Mouse (Mus musculus) kidney, adult 2 months (tissue): ENCODE measurements at regions not wholly inside any gene's neighbourhood (a gene's known extent, or its start where the extent isn't known, plus 50 kb on each side); places are given as distances from the start of the nearest gene placed in this dataset.
A peak's percentile ranks its signal among the peaks of the same experiment; 100 is the strongest.

Source experiments
- DNase-seq: peaks from one replicate; pipeline ENCODE4 v3.0.0; 2021
- H3K27ac ChIP-seq: fragments of 200-500 bp; 2 replicates; pipeline ENCODE4 v1.5.1; 2012; ENCODE audit warnings: low read depth, low read length, control low read depth, inconsistent platforms; ENCODE audit not compliant: insufficient read depth
- H3K27me3 ChIP-seq: fragments of 200-500 bp; replicated peaks from 2 replicates; pipeline ENCODE4 v1.6.1; 2012; ENCODE audit warnings: mild to moderate bottlenecking, moderate library complexity, low read length, inconsistent platforms; ENCODE audit not compliant: control insufficient read depth, insufficient read depth
- H3K36me3 ChIP-seq: fragments of 200-500 bp; 2 replicates; pipeline ENCODE4 v1.6.1; 2012; ENCODE audit warnings: mild to moderate bottlenecking, moderate library complexity, low read length, inconsistent platforms; ENCODE audit not compliant: control insufficient read depth, insufficient read depth
- H3K4me1 ChIP-seq: fragments of 200-500 bp; 2 replicates; pipeline ENCODE4 v1.6.1; 2011; ENCODE audit warnings: low read length; ENCODE audit not compliant: control insufficient read depth, insufficient read depth
- H3K4me3 ChIP-seq: fragments of 200-500 bp; 2 replicates; pipeline ENCODE4 v1.5.1; 2011; ENCODE audit warnings: mild to moderate bottlenecking, low read depth, low read length, control low read depth; ENCODE audit not compliant: insufficient read depth
- CTCF ChIP-seq: fragments of 200-500 bp; conservative IDR thresholded peaks from 2 replicates; pipeline ENCODE4 v1.5.1; 2011; ENCODE audit warnings: low read depth, mild to moderate bottlenecking, control low read depth, low read length, moderate library complexity, mixed read lengths; ENCODE audit not compliant: insufficient read depth, insufficient read length
- POLR2A ChIP-seq: fragments of 200-500 bp; IDR thresholded peaks from one replicate; pipeline ENCODE4 v1.6.1; 2011; ENCODE audit warnings: low read depth, low read length, control low read depth
- WGBS: fragments of 180-500 bp; shearing (Covaris S2); methylation state at CpG from one replicate; pipeline ENCODE4 v1.1.7; 2018; 5-methylcytosine and 5-hydroxymethylcytosine counted together

GRCm38 (mm10) chr7:65772845-65773244 is 81.9 kb downstream of the Tm2d3 start:
- Histone ChIP-seq H3K27me3 (no peaks in the 10 kb centered on the region), H3K4me1 (no peaks in the 10 kb centered on the region), H3K27ac (no peak overlapping the region), H3K36me3 (no peaks in the 10 kb centered on the region), H3K4me3 (no peak overlapping the region)
- DNase-seq = peak; percentile 20
- 79% methylated on average over 3 of the region's 3 CpGs for WGBS
- TF ChIP-seq POLR2A (no peak), CTCF (peak; percentile 46)

GRCm38 (mm10) chr7:65773948-65774347 is 83.0 kb downstream of the Tm2d3 start:
- H3K36me3 ChIP-seq = no peaks in the 10 kb centered on the region
- H3K4me1 ChIP-seq = no peaks in the 10 kb centered on the region
- no peak overlapping the region for H3K4me3 ChIP-seq
- 60% methylated on average over 2 of the region's 2 CpGs for WGBS
- TF ChIP-seq CTCF = no peak
- TF ChIP-seq POLR2A = no peak
- DNase-seq = no peak
- no peak overlapping the region for H3K27ac ChIP-seq
- no peaks in the 10 kb centered on the region for H3K27me3 ChIP-seq

GRCm38 (mm10) chr7:65774388-65775015 is 83.5 kb downstream of the Tm2d3 start:
- no peak overlapping the region for H3K4me3 ChIP-seq
- H3K4me1 ChIP-seq = no peaks in the 10 kb centered on the region
- no peak for TF ChIP-seq CTCF
- TF ChIP-seq POLR2A = no peak
- DNase-seq = no peak
- H3K27ac ChIP-seq = no peak overlapping the region
- H3K27me3 ChIP-seq = no peaks in the 10 kb centered on the region
- WGBS = 88% methylated on average over 11 of the region's 11 CpGs
- H3K36me3 ChIP-seq = no peaks in the 10 kb centered on the region

GRCm38 (mm10) chr7:65775016-65775415 is 84.0 kb downstream of the Tm2d3 start:
- no peaks in the 10 kb centered on the region for H3K4me1 ChIP-seq
- H3K27ac ChIP-seq = no peak overlapping the region
- 93% methylated on average over 3 of the region's 3 CpGs for WGBS

GRCm38 (mm10) chr7:65779716-65780372 is 81.7 kb upstream of the Pcsk6 start:
- no peak for TF ChIP-seq POLR2A
- no peak for TF ChIP-seq CTCF
- H3K27ac ChIP-seq = no peak overlapping the region
- no peak overlapping the region for H3K4me3 ChIP-seq
- DNase-seq = no peak
- 59% methylated on average over 14 of the region's 14 CpGs for WGBS
- H3K27me3 ChIP-seq = no peaks in the 10 kb centered on the region
- H3K36me3 ChIP-seq = no peaks in the 10 kb centered on the region
- H3K4me1 ChIP-seq = no peaks in the 10 kb centered on the region

More at GRCm38 (mm10) chr7:65775016-65775415, 84.0 kb downstream of the Tm2d3 start:
- Histone ChIP-seq H3K4me3 (no peak overlapping the region), H3K36me3 (no peaks in the 10 kb centered on the region), H3K27me3 (no peaks in the 10 kb centered on the region)
- DNase-seq = no peak
- no peak for TF ChIP-seq CTCF
- no peak for TF ChIP-seq POLR2A

- DNase-seq = no peak
- H3K4me3 ChIP-seq = no peak overlapping the region
- H3K27ac ChIP-seq = no peak overlapping the region
- TF ChIP-seq POLR2A (no peak), CTCF (no peak)
- 58% methylated on average over 9 of the region's 9 CpGs for WGBS
- no peaks in the 10 kb centered on the region for H3K36me3 ChIP-seq
- no peaks in the 10 kb centered on the region for H3K27me3 ChIP-seq
- H3K4me1 ChIP-seq = no peaks in the 10 kb centered on the region
Observed at GRCm38 (mm10) chr7:65780578-65781370, 80.8 kb upstream of the Pcsk6 start.

- no peak for DNase-seq
- no peaks in the 10 kb centered on the region for H3K27me3 ChIP-seq
- H3K36me3 ChIP-seq = no peaks in the 10 kb centered on the region
- H3K27ac ChIP-seq = no peak overlapping the region
- H3K4me1 ChIP-seq = no peaks in the 10 kb centered on the region
- no peak for TF ChIP-seq POLR2A
- TF ChIP-seq CTCF = no peak
- H3K4me3 ChIP-seq = no peak overlapping the region
- WGBS = 84% methylated on average over 7 of the region's 7 CpGs
Observed at GRCm38 (mm10) chr7:65782024-65782423, 79.5 kb upstream of the Pcsk6 start.
